In the genomic region with DNA sequence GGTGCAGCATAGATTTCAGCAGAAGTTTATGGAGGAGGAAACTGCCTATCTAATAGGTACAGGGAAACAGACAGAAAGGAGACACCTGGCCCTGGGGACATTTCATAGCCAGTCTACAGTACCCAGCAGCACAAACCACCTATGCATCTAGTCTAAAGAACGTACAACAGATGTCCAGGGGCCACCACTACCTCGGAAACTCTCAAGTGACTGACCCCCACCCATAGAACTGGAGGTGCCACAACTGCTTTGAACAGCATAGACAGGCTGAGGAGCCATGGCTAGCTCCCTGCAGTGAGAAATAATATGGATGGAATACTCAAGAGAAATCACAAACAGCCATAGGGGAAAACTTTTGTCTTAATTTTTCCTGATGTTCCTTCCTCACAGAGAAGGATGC, we compare ENCODE assay signal across 28 mouse cellular contexts.
DNase-seq lines count a peak whose midpoint lies in the region; ATAC-seq and TF ChIP-seq lines count a peak whose summit lies in the region.
"Had no signal": no experiment of that assay in that cellular context is flagged by ENCODE, and none has a peak within 500 bp of the region (broad histone marks: within the 10 kb centered on the region; RNA-seq: fewer than 3 reads in every experiment).

No protein-coding gene starts in this region.

- H3K9me3 ChIP-seq in forebrain, embryonic 14.5 days (replicated peaks; ENCODE audit: control insufficient read depth, low read length), result no peaks in the 10 kb centered on the region
- H3K9me3 ChIP-seq in forebrain, postnatal 0 days (ENCODE audit: low read length), result no peaks in the 10 kb centered on the region
- no peaks in the 10 kb centered on the region for H3K9me3 ChIP-seq in lung, embryonic 15.5 days
- H3K9me3 ChIP-seq in midbrain, embryonic 11.5 days (ENCODE audit: control insufficient read depth, low read length), result no peaks in the 10 kb centered on the region
- no peaks in the 10 kb centered on the region for H3K9me3 ChIP-seq in midbrain, postnatal 0 days (ENCODE audit: low read length)
- H3K9me3 ChIP-seq in midbrain, embryonic 14.5 days (ENCODE audit: control insufficient read depth, low read length), result no peaks in the 10 kb centered on the region
- H3K9me3 ChIP-seq: embryonic facial prominence, embryonic 10.5 days; embryonic facial prominence, embryonic 13.5 days; forebrain, embryonic 12.5 days; heart, embryonic 13.5 days had no signal

- H3K36me3 ChIP-seq in forebrain, embryonic 14.5 days (ENCODE audit: control insufficient read depth, insufficient read depth, low read length), result 0 out of 2 replicates have a peak, but pooled peaks cover 5% of the 10 kb centered on the region
- H3K36me3 ChIP-seq in forebrain, postnatal 0 days (ENCODE audit: insufficient read depth), result peaks cover 5% of the 10 kb centered on the region
- H3K36me3 ChIP-seq in lung, embryonic 15.5 days, result peaks cover 8% of the 10 kb centered on the region; the same call in 1 of the 2 replicates
- no peaks in the 10 kb centered on the region for H3K36me3 ChIP-seq in midbrain, embryonic 11.5 days (ENCODE audit: control insufficient read depth, insufficient read depth, low read length)
- peaks cover 4% of the 10 kb centered on the region; the same call in 1 of the 2 replicates for H3K36me3 ChIP-seq in midbrain, postnatal 0 days (ENCODE audit: insufficient read depth, low read length)
- peaks cover 29% of the 10 kb centered on the region; the same call in 1 of the 2 replicates for H3K36me3 ChIP-seq in midbrain, embryonic 14.5 days (ENCODE audit: control insufficient read depth, insufficient read depth, low read length)

- no peak for TF ChIP-seq CTCF in forebrain, postnatal 0 days (IDR thresholded peaks at IDR 0.05; ENCODE audit: low read depth)
- no peak for TF ChIP-seq CTCF in midbrain, postnatal 0 days (IDR thresholded peaks at IDR 0.05)

- no peak for DNase-seq in forebrain, embryonic 14.5 days (ENCODE audit: low spot score)
- no peak for DNase-seq in forebrain, postnatal 0 days
- DNase-seq in lung, postnatal 10 days, result no peak
- no peak for DNase-seq in midbrain, embryonic 11.5 days (ENCODE audit: low spot score, missing footprints)
- no peak for DNase-seq in midbrain, postnatal 0 days (ENCODE audit: low spot score)
- DNase-seq in midbrain, embryonic 14.5 days, result no peak
- no peak for DNase-seq in kidney, postnatal 36 days
- DNase-seq: adrenal gland, adult 8-10 months; adrenal gland, postnatal 25 days; cerebellum, adult 11-12 months; cerebellum, adult 8-10 months; cerebellum, postnatal 10 days; cerebellum, postnatal 36 days; embryo, embryonic 11 days; gastrocnemius, adult 2 months; gastrocnemius, postnatal 14 days; heart, adult 18-20 months; heart, postnatal 14 days; heart, postnatal 4 days had no signal

- H3K27ac ChIP-seq in forebrain, embryonic 14.5 days (ENCODE audit: low read depth, low read length), result no peak overlapping the region
- no peak overlapping the region for H3K27ac ChIP-seq in forebrain, postnatal 0 days (ENCODE audit: low read depth, low read length)
- H3K27ac ChIP-seq in lung, embryonic 15.5 days, result peak overlapping the region; percentile 21; the same call in 1 of the 2 replicates
- H3K27ac ChIP-seq in midbrain, embryonic 11.5 days (ENCODE audit: low read depth, low read length), result peak overlapping the region; percentile 51; the same call in 1 of the 2 replicates
- H3K27ac ChIP-seq in midbrain, postnatal 0 days (ENCODE audit: low read depth, low read length), result no peak overlapping the region
- no peak overlapping the region for H3K27ac ChIP-seq in midbrain, embryonic 14.5 days (replicated peaks; ENCODE audit: low read depth, low read length)
- H3K27ac ChIP-seq: embryonic facial prominence, embryonic 10.5 days; embryonic facial prominence, embryonic 13.5 days; forebrain, embryonic 12.5 days; gastrocnemius, adult 2 months; heart, embryonic 13.5 days; hindbrain, embryonic 14.5 days had no signal

- 80% methylated on average over 2 of the region's 2 CpGs for WGBS in forebrain, embryonic 14.5 days
- WGBS in forebrain, postnatal 0 days, result 85% methylated on average over 2 of the region's 2 CpGs
- WGBS in lung, embryonic 15.5 days, result 83% methylated on average over 2 of the region's 2 CpGs
- WGBS in midbrain, embryonic 11.5 days, result 60% methylated on average over 2 of the region's 2 CpGs
- WGBS in midbrain, postnatal 0 days, result 24% methylated on average over 2 of the region's 2 CpGs
- WGBS in midbrain, embryonic 14.5 days, result 33% methylated on average over 2 of the region's 2 CpGs

- peak; percentile 16; the same call in 1 of the 2 replicates for ATAC-seq in forebrain, embryonic 14.5 days
- ATAC-seq in forebrain, postnatal 0 days, result no peak
- ATAC-seq in lung, embryonic 15.5 days (ENCODE audit: borderline replicate concordance, extremely low read depth, low FRiP score, low TSS enrichment), result peak; percentile 8; the same call in 1 of the 2 replicates
- peak; percentile 64 for ATAC-seq in midbrain, embryonic 11.5 days (ENCODE audit: low FRiP score)
- ATAC-seq in midbrain, postnatal 0 days (ENCODE audit: low FRiP score), result no peak
- peak; percentile 29; the same call in 1 of the 2 replicates for ATAC-seq in midbrain, embryonic 14.5 days (ENCODE audit: low FRiP score, low TSS enrichment)
- ATAC-seq: activated CD4-positive, CD25-positive, alpha-beta regulatory T cell, adult 4 months; forebrain, embryonic 16.5 days had no signal

- no peak overlapping the region for H3K4me3 ChIP-seq in forebrain, embryonic 14.5 days (ENCODE audit: low read depth, low read length)
- H3K4me3 ChIP-seq in forebrain, postnatal 0 days (ENCODE audit: low read depth, low read length), result no peak overlapping the region
- H3K4me3 ChIP-seq in lung, embryonic 15.5 days, result no peak overlapping the region
- H3K4me3 ChIP-seq in midbrain, embryonic 11.5 days (ENCODE audit: low read depth, low read length), result no peak overlapping the region
- H3K4me3 ChIP-seq in midbrain, postnatal 0 days (ENCODE audit: low read depth, low read length), result no peak overlapping the region
- H3K4me3 ChIP-seq in midbrain, embryonic 14.5 days (replicated peaks; ENCODE audit: low read depth, low read length), result no peak overlapping the region
- H3K4me3 ChIP-seq: embryonic facial prominence, embryonic 10.5 days; embryonic facial prominence, embryonic 13.5 days; erythroblast, embryonic 14.5 days; forebrain, embryonic 12.5 days; gastrocnemius, adult 2 months; heart, embryonic 13.5 days had no signal

- H3K4me1 ChIP-seq in forebrain, embryonic 14.5 days (ENCODE audit: control insufficient read depth, insufficient read depth, low read length), result no peaks in the 10 kb centered on the region
- H3K4me1 ChIP-seq in forebrain, postnatal 0 days (ENCODE audit: insufficient read depth), result no peaks in the 10 kb centered on the region
- H3K4me1 ChIP-seq in lung, embryonic 15.5 days, result no peaks in the 10 kb centered on the region
- peaks cover 13% of the 10 kb centered on the region for H3K4me1 ChIP-seq in midbrain, embryonic 11.5 days (ENCODE audit: control insufficient read depth, insufficient read depth, low read length)
- H3K4me1 ChIP-seq in midbrain, postnatal 0 days (ENCODE audit: insufficient read depth, low read length), result no peaks in the 10 kb centered on the region
- peaks cover 14% of the 10 kb centered on the region; the same call in 1 of the 2 replicates for H3K4me1 ChIP-seq in midbrain, embryonic 14.5 days (ENCODE audit: control insufficient read depth, insufficient read depth, low read length)
- H3K4me1 ChIP-seq: embryonic facial prominence, embryonic 10.5 days had no signal

- H3K9ac ChIP-seq in forebrain, embryonic 14.5 days (ENCODE audit: low read length), result no peak overlapping the region
- H3K9ac ChIP-seq in forebrain, postnatal 0 days, result no peak overlapping the region
- H3K9ac ChIP-seq in lung, embryonic 15.5 days, result no peak overlapping the region
- no peak overlapping the region for H3K9ac ChIP-seq in midbrain, embryonic 11.5 days (ENCODE audit: low read length)
- H3K9ac ChIP-seq in midbrain, postnatal 0 days (replicated peaks; ENCODE audit: low read length, poor library complexity, severe bottlenecking), result no peak overlapping the region
- H3K9ac ChIP-seq in midbrain, embryonic 14.5 days (replicated peaks; ENCODE audit: low read length), result no peak overlapping the region
- H3K9ac ChIP-seq: embryonic facial prominence, embryonic 13.5 days; forebrain, embryonic 12.5 days; heart, embryonic 13.5 days; hindbrain, embryonic 14.5 days had no signal

- no peak overlapping the region for H3K4me2 ChIP-seq in forebrain, embryonic 14.5 days (ENCODE audit: low read length)
- no peak overlapping the region for H3K4me2 ChIP-seq in forebrain, postnatal 0 days (ENCODE audit: low read depth)
- no peak overlapping the region for H3K4me2 ChIP-seq in lung, embryonic 15.5 days
- H3K4me2 ChIP-seq in midbrain, embryonic 11.5 days, result no peak overlapping the region
- H3K4me2 ChIP-seq in midbrain, postnatal 0 days (ENCODE audit: low read depth, low read length, poor library complexity, severe bottlenecking), result no peak overlapping the region
- H3K4me2 ChIP-seq in midbrain, embryonic 14.5 days (ENCODE audit: low read length), result no peak overlapping the region
- H3K4me2 ChIP-seq: embryonic facial prominence, embryonic 13.5 days; forebrain, embryonic 12.5 days; heart, embryonic 13.5 days; hindbrain, embryonic 14.5 days had no signal

- no peaks in the 10 kb centered on the region for H3K27me3 ChIP-seq in forebrain, embryonic 14.5 days (replicated peaks; ENCODE audit: control insufficient read depth, insufficient read depth, low read length)
- H3K27me3 ChIP-seq in forebrain, postnatal 0 days (ENCODE audit: insufficient read depth, low read length), result no peaks in the 10 kb centered on the region
- H3K27me3 ChIP-seq in lung, embryonic 15.5 days, result no peaks in the 10 kb centered on the region
- no peaks in the 10 kb centered on the region for H3K27me3 ChIP-seq in midbrain, embryonic 11.5 days (ENCODE audit: control insufficient read depth, insufficient read depth, low read length)
- no peaks in the 10 kb centered on the region for H3K27me3 ChIP-seq in midbrain, postnatal 0 days (ENCODE audit: insufficient read depth, low read length)
- no peaks in the 10 kb centered on the region for H3K27me3 ChIP-seq in midbrain, embryonic 14.5 days (ENCODE audit: control insufficient read depth, insufficient read depth, low read length)
- H3K27me3 ChIP-seq: embryonic facial prominence, embryonic 13.5 days; forebrain, embryonic 12.5 days; heart, embryonic 13.5 days had no signal

Comparison
In these comparisons a context has a peak if more than half of its experiments do, and no peak if none do; other contexts are left out.
1. ATAC-seq: peak in forebrain, embryonic 14.5 days (single experiment), lung, embryonic 15.5 days (single experiment), midbrain, embryonic 11.5 days (single experiment) and midbrain, embryonic 14.5 days (single experiment); none in forebrain, postnatal 0 days (single experiment) and midbrain, postnatal 0 days (single experiment).
2. H3K27ac ChIP-seq: peak in lung, embryonic 15.5 days (single experiment) and midbrain, embryonic 11.5 days (single experiment); none in forebrain, embryonic 14.5 days (single experiment), forebrain, postnatal 0 days (single experiment), midbrain, postnatal 0 days (single experiment) and midbrain, embryonic 14.5 days (single experiment).